Mouse (Mus musculus): ENCODE results near the gene Txndc11. TPM values are rescaled to one million over a fixed set of nuclear protein-coding genes. Genes with fewer than 3 reads are reported as not detected.

The Txndc11 gene
- total RNA-seq, 4 experiments from 2014 or later: 29.1 to 31.7 (median 30.0) TPM

DNA sequence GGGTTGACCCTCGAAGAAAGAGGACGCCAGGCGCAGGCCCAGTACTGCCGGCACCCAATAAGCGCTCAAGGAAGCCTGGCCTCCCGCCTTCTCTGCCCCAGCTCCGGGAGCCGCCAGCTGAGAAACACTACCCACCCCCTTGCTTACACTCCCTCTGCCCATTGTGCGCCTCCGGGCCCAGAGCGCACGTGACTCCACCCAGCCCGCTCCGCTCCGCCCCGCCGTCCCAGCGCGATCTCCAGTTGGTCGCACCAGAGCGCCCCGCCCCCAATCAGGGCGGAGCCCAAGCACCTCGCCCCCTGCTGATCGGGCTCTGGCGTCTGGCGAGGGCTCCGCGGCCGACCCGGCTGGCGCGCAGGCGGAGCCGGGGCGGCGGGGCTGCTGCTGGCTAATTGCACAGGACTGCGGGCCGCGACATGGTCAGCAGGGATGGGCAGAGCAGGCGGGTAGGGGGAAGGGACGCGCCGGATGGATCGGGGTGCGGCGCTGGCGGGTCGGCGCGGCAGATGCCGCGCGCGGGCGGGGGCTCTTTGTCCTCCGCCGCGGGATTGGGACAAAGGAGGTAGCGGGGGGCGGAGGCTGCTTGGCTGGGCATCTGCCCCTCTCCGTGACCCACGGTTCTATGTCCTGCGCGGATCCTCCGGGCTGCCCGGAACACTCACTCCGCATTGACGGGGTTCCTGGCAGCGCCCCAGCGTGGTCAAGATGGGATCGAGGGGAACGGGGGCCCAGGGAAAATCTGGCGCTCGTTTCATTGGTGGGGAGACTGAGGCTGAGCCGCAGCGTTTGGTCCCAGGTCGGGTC, 68.2 kb downstream of the Txndc11 start, which contains the start of gene Litaf:
Litaf (minus strand) TSS at position 129 of the 804 bp plus-strand sequence.
- peak; percentile 87 to 98 for DNase-seq (ENCODE audit: low spot score in 2 of 2)

DNA sequence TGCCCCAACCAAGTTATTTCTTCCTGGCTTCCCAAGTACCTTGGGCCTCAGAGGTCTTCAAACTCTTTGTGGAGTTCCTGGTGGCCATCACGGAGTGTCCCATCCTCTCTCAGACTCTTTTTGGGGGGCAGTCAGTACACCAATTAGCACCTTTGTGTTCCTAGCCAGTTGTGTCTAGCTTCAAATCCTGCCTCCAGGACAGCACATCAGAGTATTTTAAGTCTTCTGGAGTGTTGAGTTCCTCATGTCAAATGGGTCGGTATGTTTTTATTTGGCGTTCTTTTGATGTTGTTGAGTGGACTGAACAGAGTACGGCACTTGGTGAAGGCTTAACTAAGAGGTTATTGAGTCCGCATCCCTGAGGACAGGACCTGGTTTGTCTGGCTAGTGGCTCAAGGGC, 69.0 kb downstream of the Txndc11 start:
- no peak for DNase-seq (ENCODE audit: low spot score in 2 of 2)

DNA sequence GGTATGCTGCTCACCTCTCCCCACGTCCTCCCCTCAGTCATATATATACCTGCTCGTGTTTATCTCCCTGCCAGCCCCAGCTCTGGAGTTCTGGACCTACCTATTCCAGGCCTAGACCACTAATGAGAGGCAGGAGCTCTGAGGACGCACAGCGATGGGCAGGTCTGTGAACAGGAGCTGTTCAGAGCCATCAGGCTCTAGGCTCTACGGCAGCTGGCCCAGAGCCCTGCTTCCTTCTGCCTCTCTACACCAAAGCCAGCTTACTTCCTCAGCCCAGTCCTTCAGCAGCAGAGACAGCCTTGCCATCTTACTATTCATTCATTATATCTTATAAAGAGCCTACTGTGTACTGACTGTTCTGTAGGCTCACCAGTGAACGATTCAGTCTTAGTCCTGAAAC, 69.7 kb downstream of the Txndc11 start:
- no peak for DNase-seq (ENCODE audit: low spot score in 2 of 2)

DNA sequence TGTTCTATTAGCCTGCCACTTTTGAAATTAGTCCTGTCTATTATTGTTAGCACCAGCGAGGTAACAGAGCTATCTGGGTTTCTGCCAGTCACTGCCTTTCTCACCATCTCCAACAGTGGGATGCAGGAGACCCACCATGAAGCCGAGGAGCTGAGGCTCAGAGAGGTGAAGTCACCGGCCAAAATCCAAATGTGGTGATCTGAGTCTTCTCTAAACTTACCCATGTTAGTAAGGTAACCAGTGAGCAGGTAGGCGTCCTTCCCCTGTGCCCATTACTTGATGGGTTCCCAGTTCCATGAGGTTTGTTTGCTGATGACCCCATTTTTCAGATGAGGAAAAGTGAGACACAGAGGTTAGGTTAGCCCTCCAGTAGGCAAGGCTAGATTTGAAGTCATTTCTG, 70.1 kb downstream of the Txndc11 start:
- no peak for DNase-seq (ENCODE audit: low spot score in 2 of 2)

DNA sequence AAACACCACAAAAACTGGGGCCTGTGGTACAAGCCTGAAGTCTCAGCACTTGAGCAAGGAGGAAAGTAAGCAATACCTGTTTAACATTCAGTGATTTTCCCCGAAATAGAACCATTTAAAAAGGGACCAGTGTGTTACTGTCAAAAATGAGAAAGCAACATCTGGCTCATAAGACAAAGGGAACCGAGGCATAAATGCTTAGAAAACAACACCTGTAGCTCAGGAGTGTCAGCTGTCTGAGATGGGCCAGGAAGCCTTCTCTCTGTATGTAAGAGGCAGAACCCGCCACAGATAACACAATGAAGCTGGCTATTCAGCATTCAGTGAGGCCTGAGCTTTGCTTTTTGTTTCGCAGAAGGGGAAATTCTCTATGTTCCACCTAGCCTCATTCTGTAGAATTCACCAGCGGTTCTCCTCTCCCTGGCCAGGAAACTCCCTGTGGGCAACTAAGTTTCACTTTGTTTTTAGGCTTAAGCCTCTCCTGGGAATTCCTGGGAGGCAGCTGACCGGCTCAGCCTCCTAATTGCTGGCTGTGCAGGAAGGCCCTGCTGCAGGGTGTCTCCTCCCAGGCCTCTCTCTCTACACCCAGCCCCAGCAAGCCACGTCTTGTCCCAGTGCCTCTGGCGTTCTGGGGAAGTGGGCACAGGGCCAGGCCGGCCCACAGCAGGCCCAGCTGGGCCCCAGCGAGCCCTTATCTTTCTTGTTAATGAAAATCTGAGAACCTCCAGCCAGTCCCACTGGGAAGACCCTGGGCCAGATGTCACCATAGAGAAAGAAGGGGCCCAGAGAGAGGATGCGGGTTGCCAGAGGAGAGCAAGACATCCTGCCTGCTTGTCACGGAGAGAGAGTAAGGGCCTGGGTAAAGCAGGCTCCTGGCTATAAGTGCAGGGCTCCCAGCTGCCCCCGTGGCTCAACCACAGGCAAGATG, 71.4 kb downstream of the Txndc11 start:
- peak in 1 of 2 experiments; percentile 49 for DNase-seq (ENCODE audit: low spot score in 2 of 2)

DNA sequence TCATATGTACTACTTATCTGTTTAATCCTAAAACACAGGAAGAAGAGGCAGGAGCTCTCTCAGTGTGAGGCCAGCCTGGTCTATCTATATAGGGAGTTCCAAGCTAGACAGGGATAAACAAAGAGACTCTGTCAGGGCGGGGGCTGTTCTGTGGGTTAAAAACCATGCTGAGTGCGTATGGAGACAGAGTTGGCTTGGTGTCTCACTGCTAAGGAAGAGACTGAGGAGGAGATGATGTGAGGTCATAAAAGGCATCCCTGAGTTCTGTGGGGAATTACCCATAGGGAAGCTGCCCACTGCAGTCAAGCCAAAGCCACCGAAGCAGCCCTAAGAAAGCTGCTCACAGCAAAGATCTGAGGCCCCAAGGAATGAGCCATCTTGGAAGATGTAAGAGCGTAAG, 73.8 kb downstream of the Txndc11 start, which contains the start of gene Snn:
Snn (plus strand) TSS at position 301 of the 400 bp plus-strand sequence.
- DNase-seq (ENCODE audit: low spot score in 2 of 2): no peak

DNA sequence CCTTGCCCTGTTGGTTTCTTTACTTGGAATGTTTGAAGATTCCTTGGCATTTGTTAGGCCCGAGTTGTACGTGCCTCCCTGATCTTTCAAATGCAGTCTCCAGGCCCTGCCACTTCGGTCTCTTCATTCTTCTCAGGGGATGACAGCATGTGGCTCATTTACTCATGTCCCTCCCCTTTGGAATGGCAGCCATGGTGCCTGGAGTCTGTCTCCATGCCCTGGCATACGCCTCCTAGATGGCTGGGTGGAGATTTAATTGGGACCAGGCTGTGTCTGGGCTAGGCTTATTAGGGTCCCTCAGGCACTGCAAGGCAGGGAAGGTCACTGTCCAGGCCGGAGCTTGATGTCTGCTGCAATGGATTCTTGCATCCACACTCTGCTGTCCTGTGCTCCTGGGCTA, 78.5 kb downstream of the Txndc11 start:
- no peak for DNase-seq (ENCODE audit: low spot score in 2 of 2)

DNA sequence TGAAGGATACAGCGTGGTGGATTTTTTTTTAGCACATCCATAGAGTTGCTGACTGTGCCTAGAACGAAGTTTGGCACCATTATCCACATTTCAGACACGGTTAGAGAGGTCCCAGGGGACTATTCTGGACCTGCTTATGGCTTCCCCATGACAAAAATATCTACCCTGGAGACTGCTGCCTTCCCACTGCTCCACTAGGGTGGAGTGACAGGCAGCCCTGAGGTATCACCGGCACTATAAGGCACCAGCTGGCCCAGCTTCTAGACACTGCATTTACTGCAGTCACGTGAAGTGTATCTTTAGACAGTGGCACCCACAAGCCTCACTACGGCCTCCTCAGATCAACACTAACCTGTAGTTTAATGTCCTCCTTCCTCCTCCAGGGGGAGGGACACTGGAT, 79.6 kb downstream of the Txndc11 start:
- peak in 1 of 2 experiments; percentile 41 for DNase-seq (ENCODE audit: low spot score in 2 of 2)

DNA sequence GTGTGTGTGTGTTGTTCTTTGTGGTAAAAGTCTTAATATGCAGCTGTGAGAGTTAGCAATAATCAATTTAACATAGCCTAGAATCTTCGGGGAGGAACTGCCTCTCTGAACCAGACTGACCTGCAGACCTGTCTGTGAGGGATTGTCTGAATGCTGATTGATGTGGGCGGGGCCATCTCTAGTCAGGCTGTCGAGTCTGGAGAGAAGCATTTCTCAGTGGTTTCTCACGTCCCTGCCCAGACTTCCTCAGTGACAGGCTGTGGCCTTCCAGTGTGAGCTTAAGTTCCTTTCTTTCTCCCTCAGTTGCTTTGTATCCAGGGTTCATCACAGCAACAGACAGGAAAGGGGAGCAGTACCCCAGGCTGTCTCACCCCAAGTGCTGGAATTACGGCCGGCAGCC, 80.0 kb downstream of the Txndc11 start:
- DNase-seq (ENCODE audit: low spot score in 2 of 2): no peak

DNA sequence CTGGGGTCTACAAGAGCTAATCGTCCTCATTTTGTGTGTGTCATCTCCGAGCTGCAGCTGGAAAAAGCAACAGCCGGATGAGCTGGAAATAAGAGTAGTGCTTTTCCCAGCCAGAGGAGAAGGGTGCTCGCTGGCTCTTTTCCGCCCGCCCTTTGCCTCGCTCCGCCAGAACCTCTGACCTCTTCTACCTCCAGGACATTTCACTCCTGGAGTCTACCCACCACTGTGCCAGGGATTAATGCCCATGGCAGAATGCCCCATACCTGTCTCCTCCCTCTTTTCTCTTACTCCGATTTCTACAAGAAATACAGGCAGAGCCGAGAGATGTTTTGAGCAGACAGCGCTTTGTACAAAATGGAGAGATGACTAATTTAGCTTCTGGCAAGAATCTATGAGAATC, 83.3 kb downstream of the Txndc11 start:
- no peak for DNase-seq (ENCODE audit: low spot score in 2 of 2)

DNA sequence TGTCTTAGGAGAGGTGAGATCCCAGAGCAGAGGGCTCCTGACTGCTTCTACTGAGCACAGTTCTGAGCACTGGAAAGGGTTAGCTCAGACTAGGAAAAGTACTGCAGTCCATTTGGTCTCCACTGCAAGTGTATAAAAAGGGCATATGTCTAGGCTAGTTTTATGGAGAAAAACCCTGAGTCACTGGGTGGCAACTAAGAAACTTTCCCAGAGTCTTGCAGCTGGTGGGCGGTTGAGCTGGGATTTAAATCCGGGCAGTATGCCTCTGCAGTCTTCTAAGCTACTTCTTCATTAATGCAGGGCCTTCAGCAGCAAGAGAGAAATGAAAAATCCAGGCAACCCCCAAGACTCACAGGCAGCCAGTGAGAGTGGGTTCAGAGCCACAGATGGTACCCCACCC, 84.2 kb downstream of the Txndc11 start:
- peak in 1 of 2 experiments; percentile 48 for DNase-seq (ENCODE audit: low spot score in 2 of 2)

DNA sequence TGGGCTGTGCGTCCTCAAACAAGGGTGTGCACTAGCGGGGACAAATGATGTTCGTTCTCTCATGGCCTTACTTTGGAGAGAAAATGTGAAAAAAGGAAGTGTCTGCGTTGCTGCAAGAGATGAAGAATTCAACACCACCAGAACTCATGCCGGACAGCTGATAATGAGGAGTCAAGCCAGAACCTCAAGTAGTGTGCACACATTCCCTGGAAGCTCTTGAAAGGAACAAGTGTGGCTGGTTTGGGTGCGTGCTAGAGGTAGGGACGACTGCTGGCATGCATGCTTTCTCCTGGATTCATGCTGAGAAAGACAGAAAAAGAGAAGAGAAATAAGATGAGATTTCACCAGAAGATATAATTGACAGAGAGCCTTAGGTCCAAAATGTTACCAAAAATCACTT, 87.3 kb downstream of the Txndc11 start:
- no peak for DNase-seq (ENCODE audit: low spot score in 2 of 2)

DNA sequence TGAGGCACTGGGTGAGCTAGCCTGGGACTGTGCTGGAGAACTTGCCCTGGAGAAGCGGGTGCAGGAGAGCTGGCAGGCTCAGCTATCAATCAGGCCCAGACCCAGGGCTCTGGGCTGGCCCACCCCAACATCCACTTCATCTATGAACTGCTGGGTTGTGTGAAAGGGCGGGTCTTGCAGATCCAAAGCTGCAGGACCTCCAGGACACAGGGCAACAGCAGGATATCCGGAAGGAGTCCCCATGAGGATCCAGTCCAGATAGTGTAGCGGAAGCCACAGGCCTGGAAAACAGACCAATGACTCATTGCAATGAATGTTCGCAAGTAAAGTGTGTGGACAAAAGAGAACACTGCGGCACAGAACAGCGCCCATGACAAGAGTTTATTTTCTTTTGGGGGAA, 88.0 kb downstream of the Txndc11 start:
- DNase-seq (ENCODE audit: low spot score in 2 of 2): no peak

DNA sequence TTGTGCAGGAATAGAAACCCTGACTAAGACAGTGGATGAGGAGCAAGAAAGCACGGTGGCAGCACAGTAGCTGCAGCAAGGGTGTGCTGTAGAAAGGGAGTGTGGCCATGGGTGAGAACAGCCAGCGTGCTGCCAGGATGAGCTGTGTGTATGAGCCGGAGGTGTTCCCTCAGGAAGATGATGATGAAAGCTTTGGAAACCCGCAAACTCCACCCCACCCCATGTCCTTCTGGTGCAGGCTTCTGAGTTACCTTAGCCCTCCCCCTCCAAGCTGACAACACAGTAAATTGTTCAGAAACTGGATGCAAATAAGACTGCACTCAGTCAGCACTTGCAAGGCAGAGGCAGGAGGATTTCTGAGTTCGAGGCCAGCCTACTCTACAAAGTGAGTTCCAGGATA, 91.2 kb downstream of the Txndc11 start:
- DNase-seq (ENCODE audit: low spot score in 2 of 2): no peak

DNA sequence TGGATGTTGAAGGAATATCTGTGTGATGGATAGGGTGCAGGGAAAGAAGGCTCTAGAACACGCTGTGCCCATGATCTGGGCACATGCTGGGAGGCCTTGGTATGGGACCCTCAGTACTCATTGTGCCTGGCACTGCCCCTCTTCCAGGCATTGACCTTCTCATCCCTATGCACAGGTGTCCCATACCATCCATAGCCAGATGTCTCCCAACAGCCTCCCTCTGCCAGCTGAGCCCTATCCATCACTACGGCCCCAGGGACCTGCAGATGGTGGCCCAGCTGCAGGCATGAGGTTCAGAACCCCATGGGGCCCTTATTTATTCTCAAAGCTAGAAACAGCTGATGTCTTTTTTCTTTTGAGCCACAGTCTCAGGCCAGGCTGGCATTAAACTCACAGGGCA, 93.8 kb downstream of the Txndc11 start:
- no peak for DNase-seq (ENCODE audit: low spot score in 2 of 2)

DNA sequence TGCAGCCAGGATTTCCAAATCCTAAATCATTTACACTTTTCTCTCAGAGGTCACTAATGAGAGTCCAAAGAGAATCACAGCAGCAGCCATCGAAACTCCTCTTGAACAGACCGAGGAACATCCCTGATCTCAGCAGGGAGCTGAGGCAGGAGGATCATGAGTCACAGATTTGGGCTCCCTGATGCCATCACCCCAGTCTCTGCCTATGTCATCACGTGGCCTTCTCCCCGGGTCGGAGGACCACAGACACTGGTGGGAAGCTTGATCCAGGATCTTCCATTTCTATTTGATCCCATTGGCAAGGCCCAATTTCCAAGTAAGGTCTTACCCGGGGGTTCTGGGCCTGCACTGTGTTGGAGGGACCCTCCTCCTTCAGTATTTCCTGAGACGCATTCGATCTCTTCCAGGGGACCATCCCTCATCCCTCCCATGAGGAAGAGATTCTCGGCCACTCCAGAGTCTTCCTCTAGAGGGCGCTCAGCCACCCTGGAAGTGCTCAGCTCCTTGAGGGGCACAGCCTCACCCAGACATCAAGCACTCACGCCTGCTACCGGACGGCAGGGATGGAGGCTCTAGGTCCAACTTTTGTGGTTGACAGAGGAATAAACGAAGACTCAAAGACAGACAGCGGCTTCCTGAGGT, 98.5 kb downstream of the Txndc11 start:
- peak in 1 of 2 experiments; percentile 50 for DNase-seq (ENCODE audit: low spot score in 2 of 2)

DNA sequence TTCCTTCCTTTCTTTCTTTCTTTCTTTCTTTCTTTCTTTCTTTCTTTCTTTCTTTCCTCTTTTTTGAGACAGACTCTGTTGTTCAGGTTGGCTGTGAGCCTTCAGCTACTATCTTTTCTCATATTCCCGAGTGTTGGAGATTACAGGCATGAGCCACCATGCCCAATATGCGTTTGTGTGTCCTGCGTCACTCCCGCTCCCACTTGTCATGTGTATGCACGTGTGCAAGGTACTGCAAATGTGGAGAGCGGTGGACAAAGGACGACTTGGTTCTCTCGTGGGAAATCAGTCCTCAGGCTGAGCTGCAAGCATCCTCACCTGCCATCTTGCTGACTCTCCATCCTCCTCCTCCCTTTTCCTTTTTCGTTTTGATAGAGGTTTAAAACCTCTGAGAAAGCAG, 99.2 kb downstream of the Txndc11 start:
- no peak for DNase-seq (ENCODE audit: low spot score in 2 of 2)

DNA sequence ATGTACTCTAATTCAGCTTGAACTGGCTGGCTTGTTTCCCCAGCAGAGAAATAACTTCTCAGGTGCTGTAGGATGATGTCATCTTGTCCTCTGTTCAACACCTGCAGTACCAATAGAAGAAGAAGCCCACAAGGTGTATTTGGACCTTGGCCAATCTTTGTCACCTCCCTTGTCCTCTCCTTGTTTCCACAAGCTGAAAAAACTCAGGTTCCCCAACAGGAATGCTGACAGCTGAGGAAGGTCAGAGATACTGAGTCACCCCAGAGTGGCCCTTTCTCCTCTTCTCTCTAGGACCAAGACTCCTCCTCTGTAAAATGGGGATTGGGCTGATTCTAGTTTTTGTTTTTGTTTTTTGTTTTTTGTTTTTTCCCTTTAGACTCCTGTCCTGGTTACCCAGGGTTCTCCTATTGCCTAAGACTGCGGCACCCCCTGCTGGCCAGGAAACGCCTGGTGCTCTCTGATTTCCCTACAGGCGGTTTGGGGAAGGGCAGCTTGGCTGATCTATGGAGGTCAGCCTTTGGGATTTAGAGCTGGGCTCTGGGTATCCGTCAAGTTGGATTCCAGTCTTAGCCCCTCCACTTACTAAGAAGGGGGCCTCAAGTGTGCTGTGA, 100.2 kb downstream of the Txndc11 start:
- DNase-seq (ENCODE audit: low spot score in 2 of 2): peak; percentile 56 to 73

DNA sequence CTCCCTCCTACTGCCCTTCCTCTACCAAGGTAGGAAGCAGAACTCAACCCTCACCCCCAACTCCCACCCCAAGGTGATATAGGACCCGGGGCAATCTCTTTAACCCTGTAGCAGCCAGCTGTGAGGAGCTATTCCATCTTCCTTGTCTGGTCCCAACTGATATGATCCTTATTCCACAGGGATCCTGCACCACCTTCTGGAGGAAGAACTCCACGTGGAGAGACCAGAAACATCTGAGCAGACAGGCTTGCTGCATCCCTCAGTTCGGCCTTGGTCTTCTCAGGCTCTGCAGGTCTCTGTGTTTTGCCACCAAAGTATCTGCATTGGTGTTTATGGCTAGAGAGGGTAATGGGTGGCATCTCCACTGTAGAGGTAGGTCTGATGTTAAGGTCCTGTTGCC, 103.1 kb downstream of the Txndc11 start:
- DNase-seq (ENCODE audit: low spot score in 2 of 2): no peak

DNA sequence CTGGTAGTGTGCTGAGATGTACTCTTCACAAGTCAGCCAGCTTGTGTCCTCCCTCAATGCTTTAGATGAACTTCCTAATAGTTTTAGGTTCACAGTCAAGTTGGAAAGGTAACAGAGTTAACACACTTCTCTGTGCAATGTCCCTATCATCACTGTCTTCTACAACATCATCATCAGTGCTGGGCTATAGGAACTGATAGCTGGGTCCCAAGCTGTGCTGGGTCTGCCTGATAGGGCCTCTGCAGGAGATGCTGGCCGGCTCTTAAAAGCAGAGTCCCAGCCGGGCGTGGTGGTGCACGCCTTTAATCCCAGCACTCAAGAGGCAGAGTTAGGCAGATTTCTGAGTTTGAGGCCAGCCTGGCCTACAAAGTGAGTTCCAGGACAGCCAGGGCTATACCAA, 103.6 kb downstream of the Txndc11 start:
- no peak for DNase-seq (ENCODE audit: low spot score in 2 of 2)

DNA sequence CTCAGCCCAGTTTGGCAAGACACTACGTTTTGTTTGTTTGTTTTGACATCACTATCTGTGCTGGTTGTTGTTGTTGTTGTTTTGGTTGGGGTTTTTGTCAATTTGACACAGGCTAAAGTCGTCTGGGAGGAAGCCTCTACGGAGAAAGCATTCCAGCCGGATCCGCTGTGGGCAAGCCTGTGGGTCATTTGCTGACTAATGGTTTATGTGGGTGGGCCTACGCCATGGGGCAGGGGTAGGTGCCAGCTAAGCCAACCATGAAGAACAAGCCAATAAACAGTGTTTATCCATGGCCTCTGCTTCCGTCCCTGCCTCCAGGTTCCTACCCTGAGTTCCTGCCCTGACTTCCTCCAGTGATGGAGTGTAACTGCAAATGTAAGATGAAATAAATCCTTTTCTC, 106.2 kb downstream of the Txndc11 start:
- no peak for DNase-seq (ENCODE audit: low spot score in 2 of 2)

Measured in left cerebral cortex, adult 8-10 months (tissue).